Mouse (Mus musculus): ENCODE results near the gene Msh4. TPM values are rescaled to one million over a fixed set of nuclear protein-coding genes. Genes with fewer than 3 reads are reported as not detected.
A peak's percentile ranks its signal among the peaks of the same experiment; 100 is the strongest.

Gene Msh4
- polyA plus RNA-seq, 1 experiment from 2014 or later, result 0.11 TPM

DNA sequence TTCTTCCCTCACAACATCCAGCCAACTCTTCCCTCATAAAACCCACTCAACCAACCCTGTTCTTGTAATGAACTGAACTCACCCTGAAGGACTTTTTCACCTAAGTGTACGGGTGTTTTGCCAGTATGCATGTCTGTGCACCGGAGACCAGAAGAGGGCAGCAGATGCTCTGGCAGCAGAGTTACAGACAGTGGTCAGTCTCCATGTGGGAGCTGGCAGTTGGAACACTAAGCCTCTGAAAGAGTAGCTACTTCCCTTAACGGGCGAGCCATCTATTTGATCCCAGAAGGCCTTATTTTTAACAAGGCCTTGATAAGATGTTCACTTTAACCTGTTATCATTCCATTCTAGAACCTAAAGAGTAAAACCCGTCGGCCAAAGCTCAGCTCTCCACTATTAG, 1.4 kb downstream of the Msh4 start:
- Histone ChIP-seq H3K4me1 (replicated peaks; ENCODE audit: control insufficient read depth, insufficient read depth, low read length) (peaks cover 18% of the 10 kb centered on the region), H3K36me3 (ENCODE audit: control insufficient read depth, insufficient read depth, low read length) (peaks cover 50% of the 10 kb centered on the region), H3K4me2 (no peak overlapping the region), H3K27ac (ENCODE audit: low read depth, low read length) (peak overlapping the region; percentile 8; the same call in 1 of the 2 replicates), H3K9me3 (ENCODE audit: control insufficient read depth, low read length) (no peaks in the 10 kb centered on the region), H3K27me3 (replicated peaks; ENCODE audit: control insufficient read depth, insufficient read depth, low read length) (no peaks in the 10 kb centered on the region), H3K4me3 (ENCODE audit: low read depth, low read length) (no peak overlapping the region), H3K9ac (ENCODE audit: low read depth, low read length) (no peak overlapping the region)
- DNase-seq (ENCODE audit: low spot score) (peak; percentile 52), ATAC-seq (replicated peaks; ENCODE audit: low FRiP score) (peak; percentile 56)
- 56% methylated on average over 6 of the region's 6 CpGs for WGBS

DNA sequence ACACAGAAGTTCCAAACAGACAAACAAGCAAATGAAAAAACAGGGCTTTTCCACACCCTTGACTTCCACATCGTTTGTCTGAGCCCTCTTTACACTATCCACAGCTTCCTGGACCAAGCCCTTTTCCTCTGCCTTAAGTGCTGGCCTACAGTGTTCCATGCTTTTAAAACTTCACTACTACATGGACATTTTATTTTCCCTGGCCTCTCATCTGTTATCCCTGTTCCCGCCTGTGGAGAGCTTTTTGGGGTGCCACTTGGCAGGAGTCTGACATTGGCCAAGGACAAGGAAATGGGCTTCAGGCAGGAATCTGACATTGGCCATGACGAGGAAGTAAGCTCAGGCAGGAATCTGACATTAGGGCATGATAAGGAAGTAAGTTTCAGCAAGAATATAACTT, 3.3 kb downstream of the Msh4 start:
- DNase-seq (ENCODE audit: low spot score) (no peak), ATAC-seq (replicated peaks; ENCODE audit: low FRiP score) (no peak)
- no peaks in the 10 kb centered on the region for H3K27me3 ChIP-seq (replicated peaks; ENCODE audit: control insufficient read depth, insufficient read depth, low read length)
- H3K27ac ChIP-seq (ENCODE audit: low read depth, low read length), result peak overlapping the region; percentile 25
- H3K9ac ChIP-seq (ENCODE audit: low read depth, low read length), result no peak overlapping the region
- no peak overlapping the region for H3K4me2 ChIP-seq
- no peaks in the 10 kb centered on the region for H3K9me3 ChIP-seq (ENCODE audit: control insufficient read depth, low read length)
- no peak overlapping the region for H3K4me3 ChIP-seq (ENCODE audit: low read depth, low read length)
- WGBS, result 41% methylated on average over 3 of the region's 3 CpGs
- H3K4me1 ChIP-seq (replicated peaks; ENCODE audit: control insufficient read depth, insufficient read depth, low read length), result peaks cover 6% of the 10 kb centered on the region; the same call in 1 of the 2 replicates
- peaks cover 32% of the 10 kb centered on the region for H3K36me3 ChIP-seq (ENCODE audit: control insufficient read depth, insufficient read depth, low read length)

DNA sequence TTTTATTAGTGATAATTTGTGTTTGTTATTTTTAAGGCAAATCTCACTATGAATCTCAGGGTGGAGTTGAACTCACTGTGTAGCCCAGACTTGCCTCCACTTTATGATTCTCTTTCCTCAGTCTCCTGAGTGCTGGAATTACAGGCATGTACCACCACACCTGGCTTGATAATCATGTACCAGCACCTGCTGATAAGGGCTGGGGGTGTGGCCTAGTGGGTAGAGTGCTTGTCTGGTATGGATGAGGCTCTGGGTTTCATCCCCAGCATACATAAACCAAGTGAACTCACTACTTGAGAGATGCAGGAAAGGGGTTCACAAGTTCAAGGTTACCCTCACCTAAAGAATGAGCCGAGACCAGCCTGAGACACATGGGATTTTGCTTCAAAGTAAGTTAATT, 4.0 kb downstream of the Msh4 start:
- DNase-seq (ENCODE audit: low spot score) (no peak), ATAC-seq (replicated peaks; ENCODE audit: low FRiP score) (no peak)
- Histone ChIP-seq H3K27ac (ENCODE audit: low read depth, low read length) (no peak overlapping the region), H3K4me3 (ENCODE audit: low read depth, low read length) (no peak overlapping the region), H3K4me2 (no peak overlapping the region), H3K36me3 (ENCODE audit: control insufficient read depth, insufficient read depth, low read length) (peaks cover 27% of the 10 kb centered on the region), H3K4me1 (replicated peaks; ENCODE audit: control insufficient read depth, insufficient read depth, low read length) (peaks cover 6% of the 10 kb centered on the region; the same call in 1 of the 2 replicates), H3K9ac (ENCODE audit: low read depth, low read length) (no peak overlapping the region), H3K9me3 (ENCODE audit: control insufficient read depth, low read length) (no peaks in the 10 kb centered on the region), H3K27me3 (replicated peaks; ENCODE audit: control insufficient read depth, insufficient read depth, low read length) (no peaks in the 10 kb centered on the region)
- 74% methylated on average over 1 of the region's 1 CpGs for WGBS

DNA sequence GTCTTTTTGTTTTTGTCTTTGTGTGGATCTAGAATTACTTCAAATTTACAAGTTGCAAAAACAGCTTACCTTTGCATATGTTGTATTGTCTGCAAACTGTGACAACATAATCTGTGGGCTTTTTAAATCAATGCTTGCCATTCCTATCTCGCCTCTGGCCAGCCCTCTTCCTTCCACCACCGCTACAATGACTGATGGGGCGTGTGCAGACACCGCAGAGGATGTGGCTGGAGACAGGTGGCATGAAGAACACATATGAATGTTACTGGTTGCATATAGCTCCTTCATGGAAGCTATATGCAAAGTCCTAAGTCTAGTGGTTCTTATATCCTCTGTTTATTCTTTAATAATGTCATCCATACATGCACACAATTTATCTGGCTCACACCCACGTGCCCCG, 8.7 kb downstream of the Msh4 start:
- Histone ChIP-seq H3K27me3 (replicated peaks; ENCODE audit: control insufficient read depth, insufficient read depth, low read length) (no peaks in the 10 kb centered on the region), H3K4me1 (replicated peaks; ENCODE audit: control insufficient read depth, insufficient read depth, low read length) (peaks cover 3% of the 10 kb centered on the region; the same call in 1 of the 2 replicates), H3K4me3 (ENCODE audit: low read depth, low read length) (no peak overlapping the region), H3K27ac (ENCODE audit: low read depth, low read length) (no peak overlapping the region), H3K4me2 (no peak overlapping the region), H3K36me3 (ENCODE audit: control insufficient read depth, insufficient read depth, low read length) (no peaks in the 10 kb centered on the region), H3K9me3 (ENCODE audit: control insufficient read depth, low read length) (no peaks in the 10 kb centered on the region), H3K9ac (ENCODE audit: low read depth, low read length) (no peak overlapping the region)
- DNase-seq (ENCODE audit: low spot score) (no peak), ATAC-seq (replicated peaks; ENCODE audit: low FRiP score) (no peak)
- WGBS, result 35% methylated on average over 6 of the region's 6 CpGs

DNA sequence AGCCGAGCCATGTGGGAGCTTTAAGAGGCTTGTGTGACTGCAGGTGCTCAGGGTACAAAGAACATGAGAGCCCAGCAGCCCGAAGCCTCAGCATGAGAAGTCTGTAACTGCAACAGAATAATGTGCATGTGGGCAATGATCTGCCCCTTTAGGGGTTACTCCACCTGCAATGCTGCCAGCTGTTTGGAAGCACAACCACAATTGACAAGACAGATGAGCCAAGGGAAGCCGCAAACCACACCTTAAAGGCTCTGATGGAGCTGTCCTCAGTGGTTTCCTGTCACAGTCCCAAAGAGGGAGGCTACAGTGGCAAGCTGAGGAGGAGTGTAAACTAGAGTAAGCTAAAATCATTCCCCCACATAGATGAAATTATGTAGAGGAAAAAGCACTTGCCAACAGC, 10.5 kb downstream of the Msh4 start:
- Histone ChIP-seq H3K9me3 (ENCODE audit: control insufficient read depth, low read length) (no peaks in the 10 kb centered on the region), H3K4me2 (no peak overlapping the region), H3K27ac (ENCODE audit: low read depth, low read length) (no peak overlapping the region), H3K27me3 (replicated peaks; ENCODE audit: control insufficient read depth, insufficient read depth, low read length) (no peaks in the 10 kb centered on the region), H3K36me3 (ENCODE audit: control insufficient read depth, insufficient read depth, low read length) (no peaks in the 10 kb centered on the region), H3K4me1 (replicated peaks; ENCODE audit: control insufficient read depth, insufficient read depth, low read length) (no peaks in the 10 kb centered on the region), H3K9ac (ENCODE audit: low read depth, low read length) (no peak overlapping the region), H3K4me3 (ENCODE audit: low read depth, low read length) (no peak overlapping the region)
- 66% methylated on average over 3 of the region's 3 CpGs for WGBS
- no peak for ATAC-seq (replicated peaks; ENCODE audit: low FRiP score)
- DNase-seq (ENCODE audit: low spot score), result no peak

DNA sequence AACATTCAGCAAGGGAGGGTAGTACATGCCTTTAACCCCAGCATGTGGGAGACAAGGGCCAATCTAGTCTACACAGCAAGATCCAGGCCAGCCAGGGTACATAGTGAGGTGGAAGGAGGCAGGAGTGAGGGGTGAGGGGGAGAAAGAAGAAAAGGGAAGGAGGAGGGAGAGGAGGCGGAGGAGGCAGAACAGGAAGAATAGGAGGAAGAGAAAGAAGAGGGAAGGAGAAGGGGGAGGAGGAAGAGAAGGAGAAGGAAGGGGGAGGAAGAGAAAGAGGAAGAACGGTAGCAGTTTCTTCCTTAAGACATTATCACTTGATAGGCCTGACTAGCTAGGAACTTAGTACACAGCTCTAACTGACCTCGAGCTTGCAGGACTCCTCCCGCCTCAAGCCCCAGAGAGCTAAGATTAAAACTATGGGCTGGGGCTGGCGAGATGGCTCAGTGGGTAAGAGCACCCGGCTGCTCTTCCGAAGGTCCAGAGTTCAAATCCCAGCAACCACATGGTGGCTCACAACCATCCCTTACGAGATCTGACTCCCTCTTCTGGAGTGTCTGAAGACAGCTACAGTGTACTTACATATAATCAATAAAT, 16.7 kb downstream of the Msh4 start:
- Histone ChIP-seq H3K4me3 (ENCODE audit: low read depth, low read length) (no peak overlapping the region), H3K36me3 (ENCODE audit: control insufficient read depth, insufficient read depth, low read length) (no peaks in the 10 kb centered on the region), H3K27ac (ENCODE audit: low read depth, low read length) (no peak overlapping the region), H3K9me3 (ENCODE audit: control insufficient read depth, low read length) (no peaks in the 10 kb centered on the region), H3K4me2 (no peak overlapping the region), H3K4me1 (replicated peaks; ENCODE audit: control insufficient read depth, insufficient read depth, low read length) (peaks cover 5% of the 10 kb centered on the region; the same call in 1 of the 2 replicates), H3K27me3 (replicated peaks; ENCODE audit: control insufficient read depth, insufficient read depth, low read length) (no peaks in the 10 kb centered on the region), H3K9ac (ENCODE audit: low read depth, low read length) (no peak overlapping the region)
- WGBS, result 62% methylated on average over 7 of the region's 8 CpGs
- DNase-seq (ENCODE audit: low spot score) (no peak), ATAC-seq (replicated peaks; ENCODE audit: low FRiP score) (no peak)

DNA sequence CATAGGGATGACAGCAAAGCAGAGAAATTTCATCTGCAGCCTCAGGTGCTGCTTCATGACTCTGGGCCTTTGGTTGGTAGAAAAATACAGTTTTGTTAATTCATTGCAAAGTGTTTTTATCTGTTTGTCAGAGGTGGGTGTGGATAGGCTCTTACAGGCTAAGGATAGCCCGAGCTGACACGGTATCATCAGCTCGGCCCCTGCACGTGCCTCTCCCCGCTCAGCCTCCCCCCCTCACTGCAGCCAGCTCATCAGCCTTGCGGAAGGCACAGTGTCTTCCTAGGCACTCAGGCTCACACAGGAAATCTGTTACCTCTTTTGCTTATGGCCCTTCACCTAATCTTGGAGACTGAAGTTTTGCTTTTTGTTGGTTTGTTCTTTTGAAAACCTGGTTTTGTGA, 17.8 kb downstream of the Msh4 start:
- DNase-seq (ENCODE audit: low spot score) (no peak), ATAC-seq (replicated peaks; ENCODE audit: low FRiP score) (peak; percentile 92)
- 35% methylated on average over 6 of the region's 6 CpGs for WGBS
- no peak overlapping the region for H3K9ac ChIP-seq (ENCODE audit: low read depth, low read length)
- H3K9me3 ChIP-seq (ENCODE audit: control insufficient read depth, low read length), result no peaks in the 10 kb centered on the region
- no peak overlapping the region for H3K27ac ChIP-seq (ENCODE audit: low read depth, low read length)
- H3K4me1 ChIP-seq (replicated peaks; ENCODE audit: control insufficient read depth, insufficient read depth, low read length), result peaks cover 5% of the 10 kb centered on the region; the same call in 1 of the 2 replicates
- no peak overlapping the region for H3K4me2 ChIP-seq
- H3K4me3 ChIP-seq (ENCODE audit: low read depth, low read length), result no peak overlapping the region
- H3K27me3 ChIP-seq (replicated peaks; ENCODE audit: control insufficient read depth, insufficient read depth, low read length), result no peaks in the 10 kb centered on the region
- H3K36me3 ChIP-seq (ENCODE audit: control insufficient read depth, insufficient read depth, low read length), result no peaks in the 10 kb centered on the region

DNA sequence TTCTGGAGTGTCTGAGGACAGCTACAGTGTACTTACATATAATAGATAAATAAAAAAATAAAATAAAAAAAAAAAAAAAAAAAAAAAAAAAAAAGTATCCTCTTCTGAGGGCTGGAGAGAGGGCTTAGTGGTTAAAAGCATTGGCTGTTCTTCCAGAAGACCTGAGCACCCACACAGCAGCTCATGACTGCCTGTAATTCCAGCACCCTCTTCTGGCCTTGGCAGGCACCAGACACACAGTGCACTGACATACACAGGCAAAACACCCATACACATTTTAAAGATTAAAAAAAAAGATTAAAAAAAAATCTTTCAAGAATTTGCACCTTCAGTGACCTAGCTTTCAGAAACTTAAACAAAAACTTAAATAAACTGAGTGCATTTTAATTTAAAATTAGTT, 19.6 kb downstream of the Msh4 start:
- Histone ChIP-seq H3K9ac (ENCODE audit: low read depth, low read length) (no peak overlapping the region), H3K27me3 (replicated peaks; ENCODE audit: control insufficient read depth, insufficient read depth, low read length) (no peaks in the 10 kb centered on the region), H3K4me3 (ENCODE audit: low read depth, low read length) (no peak overlapping the region), H3K36me3 (ENCODE audit: control insufficient read depth, insufficient read depth, low read length) (no peaks in the 10 kb centered on the region), H3K9me3 (ENCODE audit: control insufficient read depth, low read length) (no peaks in the 10 kb centered on the region), H3K27ac (ENCODE audit: low read depth, low read length) (no peak overlapping the region), H3K4me2 (no peak overlapping the region), H3K4me1 (replicated peaks; ENCODE audit: control insufficient read depth, insufficient read depth, low read length) (peaks cover 5% of the 10 kb centered on the region; the same call in 1 of the 2 replicates)
- ATAC-seq (replicated peaks; ENCODE audit: low FRiP score) (peak; percentile 68; the same call in 1 of the 2 replicates), DNase-seq (ENCODE audit: low spot score) (no peak)

DNA sequence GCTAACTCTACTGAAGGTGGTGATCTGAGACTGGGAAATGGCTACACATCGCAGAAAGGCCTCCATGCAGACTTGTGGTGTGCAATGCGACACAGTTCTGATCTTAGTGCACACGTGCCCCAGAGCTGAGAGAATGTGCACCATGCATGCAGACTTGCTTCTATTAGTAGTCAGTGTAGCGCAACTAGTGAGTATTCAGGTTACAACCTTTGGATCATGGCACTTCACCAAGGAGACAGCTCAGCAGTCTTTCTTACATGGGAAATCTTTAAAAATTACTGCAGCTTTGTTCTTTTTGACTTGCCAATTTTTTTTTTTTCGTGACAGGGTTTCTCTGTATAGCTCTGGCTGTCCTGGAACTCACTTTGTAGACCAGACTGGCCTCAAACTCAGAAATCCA, 34.5 kb downstream of the Msh4 start:
- Histone ChIP-seq H3K9me3 (ENCODE audit: control insufficient read depth, low read length) (no peaks in the 10 kb centered on the region), H3K36me3 (ENCODE audit: control insufficient read depth, insufficient read depth, low read length) (no peaks in the 10 kb centered on the region), H3K27ac (ENCODE audit: low read depth, low read length) (no peak overlapping the region), H3K27me3 (replicated peaks; ENCODE audit: control insufficient read depth, insufficient read depth, low read length) (no peaks in the 10 kb centered on the region), H3K9ac (ENCODE audit: low read depth, low read length) (no peak overlapping the region), H3K4me3 (ENCODE audit: low read depth, low read length) (no peak overlapping the region), H3K4me2 (no peak overlapping the region), H3K4me1 (replicated peaks; ENCODE audit: control insufficient read depth, insufficient read depth, low read length) (no peaks in the 10 kb centered on the region)
- DNase-seq (ENCODE audit: low spot score), result no peak
- no peak for ATAC-seq (replicated peaks; ENCODE audit: low FRiP score)
- 83% methylated on average over 5 of the region's 5 CpGs for WGBS

All from liver, embryonic 11.5 days (tissue).